Mouse (Mus musculus): ENCODE measurements around the gene Heatr4. TPM values are rescaled to one million over a fixed set of nuclear protein-coding genes. Genes with fewer than 3 reads are reported as not detected.

The Heatr4 gene
- total and polyA plus RNA-seq, 2 experiments from 2014 or later, result 0.05 TPM; not detected in 1

DNA sequence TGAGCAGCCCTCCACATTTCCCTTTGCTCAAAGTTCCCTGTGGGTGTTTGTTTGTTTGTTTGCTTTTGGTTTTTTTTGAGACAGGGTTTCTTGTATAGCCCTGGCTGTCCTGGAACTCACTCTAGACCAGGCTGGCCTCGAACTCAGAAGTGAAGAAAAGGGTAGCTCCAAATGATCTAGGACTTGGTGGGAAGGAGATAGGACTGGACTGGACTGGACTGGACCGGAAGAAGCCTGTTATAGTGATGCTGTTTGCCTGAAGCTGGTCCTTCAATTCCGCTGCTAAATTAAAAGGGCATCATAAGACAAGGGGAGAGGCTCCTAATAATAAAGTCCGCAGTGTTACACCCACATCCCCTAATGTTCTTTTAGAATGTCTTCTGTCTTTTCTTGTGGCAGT is 3.8 kb upstream of the Heatr4 start:
- Histone ChIP-seq H3K4me1 (ENCODE audit: insufficient read depth, low read length) (no peaks in the 10 kb centered on the region), H3K4me3 (ENCODE audit: low read depth, low read length) (peak overlapping the region; percentile 53), H3K36me3 (ENCODE audit: insufficient read depth, low read length) (no peaks in the 10 kb centered on the region), H3K27me3 (ENCODE audit: insufficient read depth, low read length) (no peaks in the 10 kb centered on the region), H3K4me2 (ENCODE audit: low read depth, low read length, poor library complexity, severe bottlenecking) (peak overlapping the region; percentile 61), H3K27ac (ENCODE audit: low read depth, low read length) (peak overlapping the region; percentile 90), H3K9me3 (ENCODE audit: low read length) (no peaks in the 10 kb centered on the region), H3K9ac (replicated peaks; ENCODE audit: low read length, poor library complexity, severe bottlenecking) (peak overlapping the region; percentile 68)
- 69% methylated on average over 4 of the region's 4 CpGs for WGBS
- ATAC-seq (ENCODE audit: low FRiP score) (peak; percentile 35; the same call in 1 of the 2 replicates), DNase-seq (ENCODE audit: low spot score) (no peak)
- TF ChIP-seq CTCF (IDR thresholded peaks at IDR 0.05), result no peak

DNA sequence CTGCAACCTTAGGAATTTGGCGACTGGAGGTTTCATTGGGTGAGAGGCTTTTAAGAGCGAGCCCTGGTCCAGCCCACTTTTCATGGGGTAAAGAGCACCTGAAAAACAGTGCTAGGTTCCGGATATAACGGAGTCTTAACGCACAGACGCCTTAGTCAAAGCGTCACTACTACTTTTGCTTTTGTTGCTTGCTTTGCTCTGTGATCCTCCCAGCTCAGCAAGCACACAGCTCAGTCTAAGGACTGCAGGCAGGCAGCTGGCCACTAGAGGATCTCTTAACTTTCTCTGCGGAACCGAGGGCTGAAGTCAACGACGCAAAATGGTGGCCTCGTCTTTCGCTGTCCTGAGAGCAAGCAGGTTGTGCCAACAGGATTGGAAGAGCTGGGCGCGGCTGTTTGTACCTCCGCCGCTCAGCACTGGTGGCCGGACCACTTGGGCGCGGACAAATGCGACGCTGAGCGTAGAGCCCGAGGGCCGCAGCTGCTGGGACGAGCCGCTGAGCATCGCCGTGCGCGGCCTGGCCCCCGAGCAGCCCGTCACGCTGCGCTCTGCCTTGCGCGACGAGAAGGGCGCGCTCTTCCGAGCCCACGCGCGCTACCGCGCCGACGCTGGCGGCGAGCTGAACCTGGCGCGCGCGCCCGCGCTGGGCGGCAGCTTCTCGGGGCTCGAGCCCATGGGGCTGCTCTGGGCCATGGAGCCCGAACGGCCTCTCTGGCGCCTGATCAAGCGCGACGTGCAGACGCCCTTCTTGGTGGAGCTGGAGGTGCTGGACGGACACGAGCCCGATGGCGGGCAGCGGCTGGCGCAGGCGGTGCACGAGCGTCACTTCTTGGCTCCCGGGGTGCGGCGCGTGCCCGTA is 3.2 kb upstream of the Heatr4 start, which contains the start of gene Acot2:
Gene Acot2, plus strand, starts transcription at position 279 of the 859 bp plus-strand sequence.
- Histone ChIP-seq H3K4me2 (ENCODE audit: low read depth, low read length, poor library complexity, severe bottlenecking) (peak within 1 kb of the TSS; percentile 61), H3K9ac (replicated peaks; ENCODE audit: low read length, poor library complexity, severe bottlenecking) (peak within 1 kb of the TSS; percentile 68), H3K27ac (ENCODE audit: low read depth, low read length) (peak within 1 kb of the TSS; percentile 90), H3K9me3 (ENCODE audit: low read length) (no peaks in the 10 kb centered on the region), H3K4me1 (ENCODE audit: insufficient read depth, low read length) (no peaks in the 10 kb centered on the region), H3K36me3 (ENCODE audit: insufficient read depth, low read length) (no peaks in the 10 kb centered on the region), H3K4me3 (ENCODE audit: low read depth, low read length) (peak within 1 kb of the TSS; percentile 53), H3K27me3 (ENCODE audit: insufficient read depth, low read length) (no peaks in the 10 kb centered on the region)
- ATAC-seq (ENCODE audit: low FRiP score) (peak; percentile 94), DNase-seq (ENCODE audit: low spot score) (peak; percentile 93)
- WGBS, result under 1% methylated on average over 68 of the region's 80 CpGs
- TF ChIP-seq CTCF (IDR thresholded peaks at IDR 0.05), result peak; percentile 80

GRCm38 (mm10) chr12:83987242-83987582 is 2.6 kb upstream of the Heatr4 start:
- H3K4me3 ChIP-seq (ENCODE audit: low read depth, low read length), result peak overlapping the region; percentile 53
- ATAC-seq (ENCODE audit: low FRiP score), result no peak
- WGBS, result 32% methylated on average over 8 of the region's 8 CpGs
- no peaks in the 10 kb centered on the region for H3K36me3 ChIP-seq (ENCODE audit: insufficient read depth, low read length)
- no peak for DNase-seq (ENCODE audit: low spot score)
- peak overlapping the region; percentile 68 for H3K9ac ChIP-seq (replicated peaks; ENCODE audit: low read length, poor library complexity, severe bottlenecking)
- H3K27ac ChIP-seq (ENCODE audit: low read depth, low read length), result peak overlapping the region; percentile 90
- H3K4me2 ChIP-seq (ENCODE audit: low read depth, low read length, poor library complexity, severe bottlenecking), result peak overlapping the region; percentile 61
- no peaks in the 10 kb centered on the region for H3K27me3 ChIP-seq (ENCODE audit: insufficient read depth, low read length)
- no peak for TF ChIP-seq CTCF (IDR thresholded peaks at IDR 0.05)
- H3K9me3 ChIP-seq (ENCODE audit: low read length), result no peaks in the 10 kb centered on the region
- H3K4me1 ChIP-seq (ENCODE audit: insufficient read depth, low read length), result no peaks in the 10 kb centered on the region

DNA sequence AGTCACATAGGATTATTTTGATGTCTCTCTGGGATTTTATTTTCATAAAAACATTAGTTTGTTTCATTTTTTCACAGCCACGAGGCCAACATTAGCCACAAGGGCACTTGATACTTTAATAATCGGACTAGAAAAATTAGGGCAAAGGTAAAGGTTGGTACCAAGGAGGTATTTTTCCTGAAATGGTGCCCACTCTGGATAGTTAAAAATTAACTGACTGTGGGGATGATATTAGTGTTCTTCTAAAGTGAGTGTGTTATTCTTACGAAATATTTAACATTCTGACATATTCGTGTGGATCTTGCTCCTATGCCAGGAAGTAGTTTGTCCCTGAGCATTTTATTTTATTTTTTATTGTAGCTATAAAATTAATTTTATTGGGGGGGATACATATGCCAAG is 3.0 kb downstream of the Heatr4 start:
- Histone ChIP-seq H3K9ac (replicated peaks; ENCODE audit: low read length, poor library complexity, severe bottlenecking) (no peak overlapping the region), H3K4me1 (ENCODE audit: insufficient read depth, low read length) (no peaks in the 10 kb centered on the region), H3K4me3 (ENCODE audit: low read depth, low read length) (no peak overlapping the region), H3K27ac (ENCODE audit: low read depth, low read length) (no peak overlapping the region), H3K4me2 (ENCODE audit: low read depth, low read length, poor library complexity, severe bottlenecking) (no peak overlapping the region), H3K9me3 (ENCODE audit: low read length) (no peaks in the 10 kb centered on the region), H3K27me3 (ENCODE audit: insufficient read depth, low read length) (no peaks in the 10 kb centered on the region), H3K36me3 (ENCODE audit: insufficient read depth, low read length) (no peaks in the 10 kb centered on the region)
- no peak for DNase-seq (ENCODE audit: low spot score)
- WGBS, result 90% methylated on average over 4 of the region's 4 CpGs
- no peak for TF ChIP-seq CTCF (IDR thresholded peaks at IDR 0.05)
- ATAC-seq (ENCODE audit: low FRiP score), result no peak

GRCm38 (mm10) chr12:83978862-83979261 is 5.8 kb downstream of the Heatr4 start:
- Histone ChIP-seq H3K9ac (replicated peaks; ENCODE audit: low read length, poor library complexity, severe bottlenecking) (no peak overlapping the region), H3K9me3 (ENCODE audit: low read length) (no peaks in the 10 kb centered on the region), H3K36me3 (ENCODE audit: insufficient read depth, low read length) (no peaks in the 10 kb centered on the region), H3K4me2 (ENCODE audit: low read depth, low read length, poor library complexity, severe bottlenecking) (no peak overlapping the region), H3K4me1 (ENCODE audit: insufficient read depth, low read length) (no peaks in the 10 kb centered on the region), H3K27ac (ENCODE audit: low read depth, low read length) (no peak overlapping the region), H3K4me3 (ENCODE audit: low read depth, low read length) (no peak overlapping the region), H3K27me3 (ENCODE audit: insufficient read depth, low read length) (no peaks in the 10 kb centered on the region)
- WGBS, result 90% methylated on average over 6 of the region's 6 CpGs
- DNase-seq (ENCODE audit: low spot score) (no peak), ATAC-seq (ENCODE audit: low FRiP score) (no peak)
- TF ChIP-seq CTCF (IDR thresholded peaks at IDR 0.05), result no peak

- WGBS, result 76% methylated on average over 2 of the region's 2 CpGs
- Histone ChIP-seq H3K4me1 (ENCODE audit: insufficient read depth, low read length) (no peaks in the 10 kb centered on the region), H3K4me3 (ENCODE audit: low read depth, low read length) (no peak overlapping the region), H3K4me2 (ENCODE audit: low read depth, low read length, poor library complexity, severe bottlenecking) (no peak overlapping the region), H3K9me3 (ENCODE audit: low read length) (no peaks in the 10 kb centered on the region), H3K9ac (replicated peaks; ENCODE audit: low read length, poor library complexity, severe bottlenecking) (no peak overlapping the region), H3K36me3 (ENCODE audit: insufficient read depth, low read length) (no peaks in the 10 kb centered on the region), H3K27me3 (ENCODE audit: insufficient read depth, low read length) (no peaks in the 10 kb centered on the region), H3K27ac (ENCODE audit: low read depth, low read length) (no peak overlapping the region)
- DNase-seq (ENCODE audit: low spot score) (peak; percentile 53), ATAC-seq (ENCODE audit: low FRiP score) (no peak)
- peak; percentile 74 for TF ChIP-seq CTCF (IDR thresholded peaks at IDR 0.05)
These were observed 12.5 kb downstream of the Heatr4 start for GRCm38 (mm10) chr12:83972117-83972516.
